Mouse (Mus musculus) lung, adult 2 months (tissue): ENCODE measurements around the gene Dner. TPM values are rescaled to one million over a fixed set of nuclear protein-coding genes. Genes with fewer than 3 reads are reported as not detected.

Source experiments
- DNase-seq: peaks from one replicate; pipeline ENCODE4 v3.0.0; 2022
- H3K4me1 ChIP-seq: fragments of 200-500 bp; 2 replicates; pipeline ENCODE4 v1.6.1; 2011; ENCODE audit warnings: low read length; ENCODE audit not compliant: control insufficient read depth, insufficient read depth
- H3K4me3 ChIP-seq: fragments of 200-500 bp; replicated peaks from 2 replicates; pipeline ENCODE3; 2011; ENCODE audit warnings: low read depth, mild to moderate bottlenecking, control low read depth, low read length; ENCODE audit errors: extremely low read depth
- CTCF ChIP-seq: fragments of 200-500 bp; IDR thresholded peaks from 2 replicates; pipeline ENCODE4 v1.5.1; 2011; ENCODE audit warnings: mild to moderate bottlenecking, low read length, control low read depth; ENCODE audit not compliant: insufficient read depth
- POLR2A ChIP-seq: fragments of 200-500 bp; IDR thresholded peaks from 2 replicates; pipeline ENCODE4 v1.6.1; 2011; ENCODE audit warnings: low read depth, mild to moderate bottlenecking, control low read depth, low read length, borderline replicate concordance; ENCODE audit errors: extremely low read depth
- WGBS: fragments of 180-500 bp; shearing (Covaris S2); methylation state at CpG from one replicate; pipeline ENCODE4 v1.1.7; 2018; 5-methylcytosine and 5-hydroxymethylcytosine counted together
- polyA plus RNA-seq: library from polyadenylated mRNA; depleted of rRNA; stranded (reverse); fragments of >200 nt; gene quantifications from 2 replicates; pipeline ENCODE4 v1.2.3, GENCODE M21; 2012; rRNA removed

The Dner gene
- polyA plus RNA-seq, result 1.5 and 2.4 TPM in 2 replicates

DNA sequence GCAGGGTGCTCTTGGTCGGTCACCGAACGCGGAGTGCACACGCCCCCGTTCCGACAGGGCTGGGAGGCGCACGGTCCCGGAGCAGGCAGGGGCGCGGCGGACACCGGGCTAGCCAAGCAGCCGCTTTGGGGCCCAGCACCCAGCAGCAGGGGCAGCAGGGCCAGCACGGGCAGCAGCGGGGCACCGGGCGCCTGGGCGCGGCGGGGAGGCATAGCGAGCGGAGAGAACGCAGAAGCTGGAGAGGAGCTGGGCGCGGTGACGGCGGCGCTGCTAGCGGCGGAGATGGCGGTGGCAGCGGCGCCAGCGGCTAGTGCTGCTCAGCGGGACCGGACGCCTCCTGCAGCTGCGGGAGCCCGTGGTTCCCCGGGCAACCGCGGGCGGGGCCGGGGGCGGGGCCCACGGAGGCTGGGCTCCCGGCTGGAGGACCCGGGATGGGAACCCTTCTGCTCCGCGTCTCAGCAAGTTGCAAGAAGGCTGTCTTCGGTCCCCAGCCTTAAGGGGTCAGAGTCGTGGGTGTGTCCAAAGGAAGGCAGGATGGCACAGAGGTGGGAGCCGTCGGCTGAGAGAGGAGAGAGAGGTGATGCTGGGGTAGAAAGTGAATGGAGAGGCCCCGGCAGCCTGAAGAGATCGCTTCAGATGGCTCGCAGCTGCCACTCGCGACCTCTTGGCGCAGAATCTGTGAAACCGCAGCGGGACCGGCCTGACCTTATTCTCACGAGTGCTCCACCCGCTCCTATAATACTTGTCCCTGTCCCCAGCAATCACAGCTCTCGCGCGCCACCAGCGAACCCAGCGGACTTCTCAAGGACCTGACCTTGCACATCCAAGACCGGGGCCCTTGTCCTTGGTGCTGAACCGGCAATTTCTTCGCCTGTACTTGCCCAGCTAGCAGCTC is at the start of gene Dner:
Gene Dner (minus strand): TSS at position 705 of the 895 bp plus-strand sequence.
- H3K4me1 ChIP-seq, result no peaks in the 10 kb centered on the region
- H3K4me3 ChIP-seq, result no peak within 1 kb of the TSS
- TF ChIP-seq POLR2A (no peak), CTCF (no peak)
- DNase-seq, result peak; percentile 16
- 2% methylated on average over 75 of the region's 75 CpGs for WGBS

DNA sequence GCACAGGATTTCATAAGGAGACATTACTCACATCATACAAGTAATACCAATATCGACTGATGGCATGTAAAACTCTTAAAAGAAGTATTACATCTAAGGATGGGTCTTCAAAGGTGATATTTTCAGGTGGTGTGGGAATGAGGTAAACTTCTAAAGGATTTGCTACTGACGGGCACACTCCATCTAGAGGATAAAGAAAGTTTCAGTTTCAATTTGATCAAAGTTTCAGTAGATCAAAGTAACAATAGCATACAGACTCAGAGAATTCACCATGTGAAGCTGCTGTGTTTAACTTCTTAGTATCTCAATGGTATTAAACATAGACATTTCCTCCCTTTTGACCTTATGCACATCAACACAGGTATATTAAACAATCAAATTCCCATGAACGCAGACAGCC is 46.1 kb upstream of the Dner start:
- DNase-seq, result no peak
- 78% methylated on average over 3 of the region's 3 CpGs for WGBS
- TF ChIP-seq POLR2A (no peak), CTCF (no peak)
- H3K4me3 ChIP-seq, result no peak overlapping the region
- H3K4me1 ChIP-seq, result no peaks in the 10 kb centered on the region; the same call in 1 of the 2 replicates

DNA sequence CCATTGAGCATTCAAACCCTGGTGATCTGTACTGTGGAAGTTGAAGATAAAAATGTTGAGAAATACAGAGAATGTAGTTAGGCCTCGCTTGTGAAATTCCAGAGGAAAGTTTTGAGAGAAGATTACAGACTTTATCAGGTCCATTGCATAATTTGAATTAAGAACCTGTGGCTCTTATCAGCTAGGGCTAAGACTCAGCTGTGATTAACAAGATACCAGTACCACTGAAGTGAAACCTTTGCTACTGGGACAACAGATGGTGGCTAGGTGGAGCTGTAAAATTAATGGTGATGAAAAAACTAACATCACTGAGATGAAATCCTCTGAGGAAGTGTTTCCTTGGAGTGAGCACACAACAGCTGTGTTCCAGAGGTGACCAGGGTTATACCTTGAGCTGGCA is 44.1 kb upstream of the Dner start:
- no peak for DNase-seq

DNA sequence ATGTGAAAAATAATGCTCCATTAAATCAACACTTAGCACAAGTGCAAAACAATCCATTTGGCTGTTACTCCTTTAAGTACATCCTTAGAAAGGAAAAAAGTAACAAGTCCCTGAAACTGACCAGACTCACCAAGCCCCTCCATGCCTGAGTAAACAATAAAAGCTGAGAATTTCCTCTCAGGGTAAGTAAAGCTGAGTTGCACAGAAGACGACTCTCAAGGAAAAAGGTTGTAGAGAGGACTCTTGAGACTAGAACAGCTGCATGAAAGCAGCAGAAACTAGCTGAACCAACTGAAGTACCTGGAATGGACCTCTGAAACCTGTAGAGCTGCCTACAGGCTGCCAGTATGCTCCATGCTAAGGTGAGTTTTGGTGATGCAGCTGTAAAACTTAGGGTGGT is 41.1 kb upstream of the Dner start:
- no peak overlapping the region for H3K4me3 ChIP-seq
- no peak for TF ChIP-seq CTCF
- no peak for TF ChIP-seq POLR2A
- WGBS, result 43% methylated on average over 1 of the region's 1 CpGs
- DNase-seq, result no peak
- H3K4me1 ChIP-seq, result no peaks in the 10 kb centered on the region; the same call in 1 of the 2 replicates

More for the DNA sequence above, 44.1 kb upstream of the Dner start:
- TF ChIP-seq CTCF, result no peak
- TF ChIP-seq POLR2A, result no peak
- Histone ChIP-seq H3K4me1 (no peaks in the 10 kb centered on the region; the same call in 1 of the 2 replicates), H3K4me3 (no peak overlapping the region)
- WGBS, result 72% methylated on average over 1 of the region's 1 CpGs

DNA sequence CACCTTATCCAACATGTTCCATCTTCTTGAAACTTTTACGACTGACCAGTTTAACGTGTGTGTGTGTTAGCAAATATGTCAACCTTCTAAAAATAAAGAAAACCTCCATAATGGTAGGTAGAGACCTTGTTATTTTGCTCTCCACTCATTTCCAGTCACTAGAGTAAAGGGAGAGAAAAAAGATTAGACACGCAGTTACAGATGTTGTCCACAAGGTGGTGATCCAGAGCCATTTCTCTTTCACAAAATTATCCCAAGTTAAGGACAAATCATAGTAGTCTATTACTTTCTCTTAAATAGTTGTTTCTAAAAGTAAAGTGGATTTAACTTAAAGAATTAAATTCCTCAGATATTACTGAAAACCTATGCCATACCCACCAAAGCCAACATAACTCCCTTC is 37.8 kb upstream of the Dner start:
- Histone ChIP-seq H3K4me3 (no peak overlapping the region), H3K4me1 (no peaks in the 10 kb centered on the region; the same call in 1 of the 2 replicates)
- 63% methylated on average over 3 of the region's 3 CpGs for WGBS
- TF ChIP-seq POLR2A (no peak), CTCF (peak; percentile 50)
- no peak for DNase-seq

DNA sequence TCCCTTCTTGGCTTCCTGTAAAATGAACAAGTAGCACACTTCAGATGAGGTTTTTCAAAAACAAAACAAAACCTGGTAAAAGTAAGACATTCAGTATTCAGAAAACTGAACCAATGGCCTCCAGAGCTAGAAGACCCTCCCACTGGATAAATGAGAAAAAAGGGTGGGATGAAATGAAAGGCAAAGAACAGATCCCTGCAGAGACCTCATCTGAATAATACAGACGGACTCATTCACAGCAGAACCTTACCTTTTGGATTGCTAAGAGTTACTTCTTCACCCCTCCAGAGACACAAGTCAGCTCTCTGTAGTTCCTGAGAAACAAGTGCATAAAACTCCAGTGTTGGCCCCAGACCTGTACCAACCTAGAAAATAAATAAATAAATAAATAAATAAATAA is 35.7 kb upstream of the Dner start:
- WGBS, result 94% methylated on average over 1 of the region's 1 CpGs
- Histone ChIP-seq H3K4me1 (no peaks in the 10 kb centered on the region), H3K4me3 (no peak overlapping the region)
- no peak for DNase-seq
- TF ChIP-seq POLR2A (no peak), CTCF (no peak)

DNA sequence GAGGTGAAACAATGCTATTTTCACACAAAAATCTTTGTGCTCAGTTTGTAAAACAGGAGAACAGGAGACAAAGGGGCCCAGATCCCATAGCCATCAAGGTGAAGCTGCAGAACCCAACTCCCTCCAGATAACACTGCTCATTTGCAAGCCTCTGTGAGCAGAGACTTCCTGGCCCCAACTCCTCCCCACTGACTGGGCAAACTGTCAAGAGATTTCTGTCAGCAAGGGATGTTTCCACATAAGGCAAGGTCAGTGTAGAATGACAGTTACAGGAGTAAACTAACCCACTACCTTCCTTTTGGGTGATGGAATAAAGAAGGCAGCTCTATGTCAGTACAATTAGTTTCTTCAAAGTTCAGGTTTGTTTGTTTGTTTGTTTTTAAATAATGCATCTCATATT is 26.8 kb upstream of the Dner start:
- TF ChIP-seq CTCF (no peak), POLR2A (no peak)

DNA sequence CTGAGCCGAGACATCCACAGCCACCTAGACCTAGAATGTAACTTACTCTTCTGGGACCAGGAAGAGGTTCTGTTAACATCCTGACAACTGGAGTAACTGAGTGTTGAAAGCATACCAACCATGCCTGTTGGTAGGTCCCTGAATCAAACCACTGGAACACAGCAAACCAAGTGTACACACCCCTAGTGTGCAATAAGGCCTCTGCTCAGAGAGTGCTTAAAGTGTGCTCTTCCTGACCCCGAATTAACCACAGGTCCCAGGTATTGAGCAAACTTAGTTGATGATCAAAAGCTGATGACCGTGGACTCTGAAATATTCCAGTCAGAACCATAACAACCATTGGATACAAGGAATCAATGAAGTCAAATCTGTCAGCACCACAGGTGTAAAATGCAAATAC is 26.4 kb upstream of the Dner start:
- WGBS, result 89% methylated on average over 3 of the region's 3 CpGs

More for the DNA sequence above, 26.8 kb upstream of the Dner start:
- DNase-seq, result no peak
- Histone ChIP-seq H3K4me3 (no peak overlapping the region), H3K4me1 (0 out of 2 replicates have a peak, but pooled peaks cover 2% of the 10 kb centered on the region)

DNA sequence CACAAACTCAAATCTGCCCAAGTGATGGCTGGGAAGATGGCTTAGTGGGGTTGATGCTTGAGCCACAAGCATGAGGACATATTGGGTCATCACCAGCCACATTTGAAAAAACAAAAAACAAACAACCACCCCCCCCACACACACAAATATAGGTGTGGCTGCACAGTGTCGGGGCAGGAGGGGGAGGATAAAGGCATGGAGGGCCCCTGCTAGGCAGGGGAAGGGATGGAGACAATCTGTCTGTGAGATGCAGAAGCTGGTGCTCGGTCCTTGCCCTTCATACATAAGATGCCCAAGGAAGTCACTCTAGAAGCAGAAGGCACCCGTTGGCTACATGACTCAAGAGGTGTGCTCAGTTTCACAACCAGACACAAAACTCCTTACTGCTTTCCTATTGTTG is 25.9 kb upstream of the Dner start:
- Histone ChIP-seq H3K4me3 (no peak overlapping the region), H3K4me1 (0 out of 2 replicates have a peak, but pooled peaks cover 2% of the 10 kb centered on the region)
- 81% methylated on average over 3 of the region's 3 CpGs for WGBS
- TF ChIP-seq CTCF, result no peak
- TF ChIP-seq POLR2A, result no peak
- no peak for DNase-seq

More for the DNA sequence above, 26.4 kb upstream of the Dner start:
- TF ChIP-seq POLR2A (no peak), CTCF (no peak)
- Histone ChIP-seq H3K4me1 (0 out of 2 replicates have a peak, but pooled peaks cover 2% of the 10 kb centered on the region), H3K4me3 (no peak overlapping the region)
- DNase-seq, result no peak

DNA sequence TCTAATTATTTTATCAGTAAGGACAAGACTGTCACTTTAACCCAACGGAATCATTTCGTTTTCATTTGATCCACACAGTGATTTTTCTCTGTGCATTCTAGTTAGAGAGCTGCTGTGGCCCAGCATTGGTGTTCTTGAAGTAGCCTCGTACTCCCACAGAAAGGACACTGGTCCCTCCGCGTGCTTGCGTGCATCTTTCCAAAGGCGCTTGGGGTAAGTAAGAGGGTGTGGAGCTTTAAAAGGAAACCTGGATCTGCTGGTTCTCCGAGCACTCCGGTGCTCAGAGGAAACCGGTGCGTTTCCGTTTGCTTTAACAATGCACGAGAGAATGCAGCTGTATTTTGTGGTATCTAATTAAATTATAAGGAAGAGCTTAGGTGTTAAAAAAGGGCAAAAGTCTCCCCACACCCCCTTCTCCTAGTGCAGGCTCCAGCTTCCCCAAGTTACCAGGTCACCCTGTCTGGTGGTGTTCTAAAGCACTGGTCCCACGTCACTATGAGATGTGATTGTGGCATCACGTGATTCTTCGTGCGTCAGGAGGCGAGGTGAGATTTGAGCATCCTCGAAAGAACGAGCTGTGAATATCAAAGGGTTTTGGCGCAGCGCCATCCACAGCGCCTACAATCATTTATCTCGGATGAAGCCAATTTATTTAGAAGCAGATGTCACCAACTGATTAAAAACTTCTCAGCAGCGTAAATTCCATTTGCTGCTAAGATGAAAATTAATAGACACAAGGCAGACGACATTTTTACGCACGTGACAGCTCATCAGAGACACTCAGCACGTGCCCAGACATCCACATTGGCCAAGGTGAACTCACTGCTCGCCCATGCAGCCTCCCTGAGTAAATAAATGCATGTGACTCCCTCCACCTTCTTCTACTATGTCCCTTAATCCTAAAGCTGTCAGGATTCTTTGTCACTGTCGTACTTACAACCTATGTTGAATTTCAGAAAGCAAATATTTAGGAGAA is 14.1 kb upstream of the Dner start:
- DNase-seq, result no peak
- Histone ChIP-seq H3K4me3 (no peak overlapping the region), H3K4me1 (no peaks in the 10 kb centered on the region)
- TF ChIP-seq POLR2A, result no peak
- TF ChIP-seq CTCF, result no peak
- WGBS, result 9% methylated on average over 31 of the region's 31 CpGs
